Mouse (Mus musculus): ENCODE measurements around the gene 4931414P19Rik.

GRCm38 (mm10) chr14:54617152-54617896 lies 11.5 kb upstream of the 4931414P19Rik start:
- TF ChIP-seq CTCF (IDR thresholded peaks at IDR 0.05; ENCODE audit: borderline replicate concordance, extremely low read depth, insufficient read depth, insufficient read length) (peak; percentile 6; the same call in 1 of the 2 replicates), POLR2A (IDR thresholded peaks at IDR 0.05; ENCODE audit: borderline replicate concordance, extremely low read depth, insufficient read depth, insufficient read length, poor library complexity, severe bottlenecking) (no peak)

Data from brain, embryonic 14.5 days (tissue).